Mouse (Mus musculus) heart, postnatal 36 days (tissue): ENCODE results near the gene Ccdc80. TPM values are rescaled to one million over a fixed set of nuclear protein-coding genes. Genes with fewer than 3 reads are reported as not detected.

ENCODE experiments used
- total RNA-seq, 2 experiments: library from RNA; stranded (reverse); gene quantifications; 2 replicates each; pipeline ENCODE4 v1.2.3; 2021

Ccdc80 gene
- total RNA-seq, 2 experiments from 2014 or later: 85.3 to 92.6 TPM

Other genes starting within 250 kb of the Ccdc80 start
- not detected for gene Cd200r2, start 226.3 kb upstream of the Ccdc80 start, total RNA-seq
- gene Cd200r3, start 149.7 kb upstream of the Ccdc80 start, total RNA-seq: not detected
- gene Slc35a5, start 65.3 kb downstream of the Ccdc80 start, total RNA-seq: 10 to 100 TPM; 10.3 to 11.0 TPM
- 10 to 100 TPM; 22.0 to 22.8 TPM for gene Atg3, start 65.4 kb downstream of the Ccdc80 start, total RNA-seq
- under 1 TPM; 0.46 to 0.56 TPM for gene Btla, start 130.9 kb downstream of the Ccdc80 start, total RNA-seq